8 mouse cellular contexts compared by ENCODE assay signal in the genomic region with DNA sequence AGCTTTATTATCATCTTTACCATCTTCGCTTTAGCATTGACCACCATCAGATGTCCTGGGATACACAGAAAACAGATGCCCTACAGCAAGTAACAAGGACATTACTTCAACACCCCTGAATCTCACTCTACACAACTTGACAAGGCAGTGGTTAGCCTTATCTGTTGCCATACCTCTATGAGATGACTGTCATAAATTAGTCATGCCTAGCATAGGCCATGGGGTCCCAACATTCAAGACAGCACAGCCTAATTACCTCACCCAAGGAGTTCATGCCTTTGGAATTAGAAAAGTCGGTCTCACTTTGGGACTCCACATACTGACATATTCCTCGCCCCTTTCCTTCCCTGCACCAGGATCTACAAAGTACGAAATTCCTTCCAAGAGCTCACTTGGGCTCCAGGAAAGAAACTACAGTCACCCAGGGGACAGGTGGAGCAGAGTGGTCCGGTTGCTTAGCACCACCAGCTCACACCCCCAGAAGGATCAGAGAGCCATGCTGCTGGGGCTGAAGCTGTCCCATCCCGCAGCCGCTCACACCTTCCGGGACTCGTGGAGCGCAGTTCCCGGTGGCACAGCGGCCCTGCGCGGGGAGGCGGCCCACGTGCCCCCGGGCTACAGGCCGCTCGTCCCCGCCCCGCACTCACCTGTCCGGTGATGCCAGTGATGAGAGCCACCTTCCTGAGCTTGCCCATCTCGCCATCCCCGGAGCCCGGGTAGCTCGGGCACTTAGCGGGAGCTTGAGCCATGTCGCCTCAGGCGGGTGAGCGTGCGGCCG. TPM values are rescaled to one million over a fixed set of nuclear protein-coding genes. Genes with fewer than 3 reads are reported as not detected.
DNase-seq lines count a peak whose midpoint lies in the region; ATAC-seq and TF ChIP-seq lines count a peak whose summit lies in the region.

No protein-coding gene starts in this region.

- no peaks in the 10 kb centered on the region for H3K27me3 ChIP-seq in heart, adult 2 months (ENCODE audit: control insufficient read depth, insufficient read depth, low read length)
- H3K27me3 ChIP-seq in embryonic facial prominence, embryonic 10.5 days (replicated peaks; ENCODE audit: low read depth, poor library complexity, severe bottlenecking), result no peaks in the 10 kb centered on the region
- H3K27me3 ChIP-seq in intestine, postnatal 0 days (replicated peaks; ENCODE audit: control insufficient read depth, insufficient read depth, low read length), result no peaks in the 10 kb centered on the region
- H3K27me3 ChIP-seq in neural tube, embryonic 13.5 days, result no peaks in the 10 kb centered on the region

- peaks cover 3% of the 10 kb centered on the region for H3K36me3 ChIP-seq in heart, adult 2 months (ENCODE audit: control insufficient read depth, insufficient read depth, low read length)
- no peaks in the 10 kb centered on the region for H3K36me3 ChIP-seq in embryonic facial prominence, embryonic 10.5 days (replicated peaks)
- no peaks in the 10 kb centered on the region for H3K36me3 ChIP-seq in intestine, postnatal 0 days (ENCODE audit: control insufficient read depth, insufficient read depth)
- H3K36me3 ChIP-seq in neural tube, embryonic 13.5 days, result no peaks in the 10 kb centered on the region

- TF ChIP-seq POLR2A in heart, adult 2 months (IDR thresholded peaks at IDR 0.05; ENCODE audit: insufficient read depth, low read depth, low read length), result no peak

- peak overlapping the region; percentile 72 for H3K4me3 ChIP-seq in heart, adult 2 months
- H3K4me3 ChIP-seq in embryonic facial prominence, embryonic 10.5 days, result peak overlapping the region; percentile 95
- peak overlapping the region; percentile 55 for H3K4me3 ChIP-seq in intestine, postnatal 0 days (ENCODE audit: low read depth, low read length)
- H3K4me3 ChIP-seq in neural tube, embryonic 13.5 days, result peak overlapping the region; percentile 61

- intact Hi-C loops in heart, adult 2 months (cut with DNase I), result loop anchor here (2.0 kb wide), 1 partner anchor 531 kb away; the partner anchor contains the start of gene Foxc1

- ATAC-seq in intestine, postnatal 0 days, result peak; percentile 65
- ATAC-seq in neural tube, embryonic 13.5 days (ENCODE audit: low read depth), result peak; percentile 84

- no peaks in the 10 kb centered on the region for H3K9me3 ChIP-seq in embryonic facial prominence, embryonic 10.5 days
- H3K9me3 ChIP-seq in intestine, postnatal 0 days (ENCODE audit: control insufficient read depth), result no peaks in the 10 kb centered on the region
- no peaks in the 10 kb centered on the region for H3K9me3 ChIP-seq in neural tube, embryonic 13.5 days

- no peak for TF ChIP-seq CTCF in heart, adult 2 months (IDR thresholded peaks at IDR 0.05)
- no peak for TF ChIP-seq CTCF in intestine, postnatal 0 days (IDR thresholded peaks at IDR 0.05; ENCODE audit: low read depth)

- peak overlapping the region; percentile 52 for H3K27ac ChIP-seq in heart, adult 2 months
- H3K27ac ChIP-seq in embryonic facial prominence, embryonic 10.5 days (replicated peaks), result peak overlapping the region; percentile 86
- peak overlapping the region; percentile 82 for H3K27ac ChIP-seq in intestine, postnatal 0 days (ENCODE audit: low read depth, low read length)
- H3K27ac ChIP-seq in neural tube, embryonic 13.5 days (replicated peaks), result peak overlapping the region; percentile 63

- no peak for TF ChIP-seq EP300 in heart, adult 2 months (IDR thresholded peaks at IDR 0.05; ENCODE audit: insufficient read depth, low read depth, low read length)

- DNase-seq in heart, adult 2 months, result no peak
- no peak for DNase-seq in heart, adult 8-10 months (ENCODE audit: low spot score)
- DNase-seq in 3T3-L1 (ENCODE audit: low read depth, low spot score), result peak; percentile 31
- DNase-seq in embryonic facial prominence, embryonic 10.5 days (ENCODE audit: low spot score), result no peak
- DNase-seq in spleen, postnatal 36 days (ENCODE audit: low spot score in 2 of 2), result no peak
- no peak for DNase-seq in cerebellum, adult 9-11 months

- H3K4me1 ChIP-seq in heart, adult 2 months (ENCODE audit: control insufficient read depth, insufficient read depth, low read length), result peaks cover 2% of the 10 kb centered on the region
- peaks cover 15% of the 10 kb centered on the region for H3K4me1 ChIP-seq in embryonic facial prominence, embryonic 10.5 days
- H3K4me1 ChIP-seq in intestine, postnatal 0 days (replicated peaks; ENCODE audit: control insufficient read depth, insufficient read depth, low read length), result no peaks in the 10 kb centered on the region
- peaks cover 12% of the 10 kb centered on the region for H3K4me1 ChIP-seq in neural tube, embryonic 13.5 days (replicated peaks)

- H3K79me2 ChIP-seq in heart, adult 2 months (replicated peaks; ENCODE audit: control insufficient read depth, insufficient read depth, low read length), result peaks cover 1% of the 10 kb centered on the region; the same call in 1 of the 2 replicates

- peak overlapping the region; percentile 83 for H3K4me2 ChIP-seq in intestine, postnatal 0 days (replicated peaks; ENCODE audit: low read depth)
- peak overlapping the region; percentile 70 for H3K4me2 ChIP-seq in neural tube, embryonic 13.5 days

- peak overlapping the region; percentile 90 for H3K9ac ChIP-seq in heart, adult 2 months (ENCODE audit: low read depth, low read length)
- H3K9ac ChIP-seq in intestine, postnatal 0 days (ENCODE audit: low read depth, low read length), result peak overlapping the region; percentile 59
- H3K9ac ChIP-seq in neural tube, embryonic 13.5 days, result peak overlapping the region; percentile 87

- WGBS in heart, adult 2 months, result 5% methylated on average over 32 of the region's 32 CpGs
- 5% methylated on average over 32 of the region's 32 CpGs for WGBS in embryonic facial prominence, embryonic 10.5 days
- WGBS in intestine, postnatal 0 days, result 4% methylated on average over 27 of the region's 32 CpGs
- WGBS in neural tube, embryonic 13.5 days, result 6% methylated on average over 32 of the region's 32 CpGs

RNA-seq across cellular contexts. Expression of gene Gmds, which starts 0.6 kb away (rescaled TPM):
- 1 to 10 TPM; 5.2 to 6.0 TPM for total RNA-seq in heart, adult 2 months (2021)
- polyA plus RNA-seq in heart, adult 2 months (2012; rRNA removed), result 3.3 and 4.2 TPM in 2 replicates
- total RNA-seq in heart, adult 8-10 months (2022), result 1 to 10 TPM; 6.5 to 7.7 (median 7.1) TPM
- 27.1 and 29.7 TPM in 2 replicates for polyA plus RNA-seq in embryonic facial prominence, embryonic 10.5 days (2016; fragmentation: Nextera tagmentation; extraction: Ambion mirVana)
- 105 and 126 TPM in 2 replicates for polyA plus RNA-seq in intestine, postnatal 0 days (2015; fragmentation: Nextera tagmentation; extraction: Ambion mirVana)
- polyA plus RNA-seq in neural tube, embryonic 13.5 days (2015; fragmentation: Nextera tagmentation; extraction: Ambion mirVana), result 37.1 and 38.1 TPM in 2 replicates
